Mouse (Mus musculus) midbrain, postnatal 0 days (tissue): ENCODE results near the gene Pitx3. TPM values are rescaled to one million over a fixed set of nuclear protein-coding genes. Genes with fewer than 3 reads are reported as not detected.

Experiments
- ATAC-seq: fragments of 200-750 bp; cut with Nextera tagmentation; 2 replicates; pipeline ENCODE4 v1.8.0; 2017; ENCODE audit warnings: moderate number of reproducible peaks, mild to moderate bottlenecking, moderate TSS enrichment, moderate library complexity; ENCODE audit not compliant: low FRiP score
- DNase-seq: peaks from one replicate; pipeline ENCODE4 v3.0.0-alpha.2; 2015; ENCODE audit warnings: low spot score
- H3K27ac ChIP-seq: fragments of 300-500 bp; sonication (generic); 2 replicates; pipeline ENCODE4 v1.5.1; 2014; ENCODE audit warnings: low read depth, mild to moderate bottlenecking, low read length, mixed read lengths
- H3K27me3 ChIP-seq: fragments of 300-500 bp; sonication (generic); 2 replicates; pipeline ENCODE4 v1.6.1; 2014; ENCODE audit warnings: low read length, control low read depth, mixed read lengths; ENCODE audit not compliant: insufficient read depth
- H3K36me3 ChIP-seq: fragments of 300-500 bp; sonication (generic); 2 replicates; pipeline ENCODE4 v1.6.1; 2014; ENCODE audit warnings: low read length, control low read depth, mixed read lengths; ENCODE audit not compliant: insufficient read depth
- H3K4me1 ChIP-seq: fragments of 300-500 bp; sonication (generic); 2 replicates; pipeline ENCODE4 v1.6.1; 2014; ENCODE audit warnings: mild to moderate bottlenecking, control low read depth, antibody characterized with exemption, low read length, mixed read lengths; ENCODE audit not compliant: insufficient read depth
- H3K4me2 ChIP-seq: fragments of 300-500 bp; sonication (generic); 2 replicates; pipeline ENCODE4 v1.6.1; 2014; ENCODE audit warnings: low read depth, mild to moderate bottlenecking, low read length, mixed read lengths; ENCODE audit not compliant: poor library complexity, severe bottlenecking
- H3K4me3 ChIP-seq: fragments of 300-500 bp; sonication (generic); 2 replicates; pipeline ENCODE4 v1.5.1; 2014; ENCODE audit warnings: low read depth, mild to moderate bottlenecking, low read length, moderate library complexity
- H3K9ac ChIP-seq: fragments of 300-500 bp; sonication (generic); replicated peaks from 2 replicates; pipeline ENCODE4 v1.6.1; 2014; ENCODE audit warnings: mild to moderate bottlenecking, low read length, moderate library complexity, mixed read lengths; ENCODE audit not compliant: poor library complexity, severe bottlenecking
- H3K9me3 ChIP-seq: fragments of 300-500 bp; sonication (generic); 2 replicates; pipeline ENCODE4 v1.6.1; 2016; ENCODE audit warnings: low read length, control low read depth
- CTCF ChIP-seq: IDR thresholded peaks from 2 replicates; pipeline ENCODE4 v1.5.1; 2016; ENCODE audit warnings: antibody characterized with exemption, mild to moderate bottlenecking
- WGBS: fragments of 180-500 bp; shearing (Covaris S2); extraction: QIAGEN DNeasy Blood & Tissue Kit; methylation state at CpG from one replicate; pipeline ENCODE4 v1.1.7; 2014; 5-methylcytosine and 5-hydroxymethylcytosine counted together
- polyA plus RNA-seq: library from polyadenylated mRNA; unstranded; fragments of >200 nt; fragmentation: Nextera tagmentation; extraction: Ambion mirVana; gene quantifications from 2 replicates; pipeline ENCODE4 v1.2.1, GENCODE M21; 2015
- total RNA-seq: library from RNA; depleted of rRNA; stranded (reverse); fragments of >200 nt; gene quantifications from 2 replicates; pipeline ENCODE4 v1.2.3, GENCODE M21; 2014; rRNA removed

Gene Pitx3
- total and polyA plus RNA-seq, 2 experiments from 2014 or later: 2.7 to 3.1 TPM

DNA sequence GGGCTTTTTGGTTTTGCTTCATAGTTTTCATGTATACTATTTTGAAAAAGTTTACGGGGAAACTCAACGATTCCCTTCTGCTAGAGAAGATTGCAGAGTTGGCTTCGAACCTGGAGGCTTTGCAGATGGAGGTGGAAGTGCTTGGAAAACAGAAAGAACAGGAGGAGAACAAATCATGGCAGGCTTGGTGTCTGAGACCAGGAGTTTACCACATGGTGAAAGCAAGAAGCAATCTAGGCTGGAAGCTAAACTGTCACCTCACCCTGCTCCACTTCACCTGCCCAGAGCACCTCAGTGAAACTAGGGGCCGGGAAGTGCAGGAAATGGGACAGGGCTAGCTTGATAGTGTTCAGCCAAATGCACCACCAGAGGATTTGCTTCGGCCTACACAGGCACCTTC, 51.7 kb downstream of the Pitx3 start:
- H3K27ac ChIP-seq: no peak overlapping the region
- H3K4me3 ChIP-seq: no peak overlapping the region
- no peak overlapping the region for H3K4me2 ChIP-seq
- no peak for ATAC-seq
- no peak overlapping the region for H3K9ac ChIP-seq
- DNase-seq: no peak
- H3K9me3 ChIP-seq: no peaks in the 10 kb centered on the region
- no peaks in the 10 kb centered on the region for H3K36me3 ChIP-seq
- TF ChIP-seq CTCF: no peak
- WGBS: 87% methylated on average over 5 of the region's 5 CpGs
- no peaks in the 10 kb centered on the region for H3K4me1 ChIP-seq
- no peaks in the 10 kb centered on the region for H3K27me3 ChIP-seq

DNA sequence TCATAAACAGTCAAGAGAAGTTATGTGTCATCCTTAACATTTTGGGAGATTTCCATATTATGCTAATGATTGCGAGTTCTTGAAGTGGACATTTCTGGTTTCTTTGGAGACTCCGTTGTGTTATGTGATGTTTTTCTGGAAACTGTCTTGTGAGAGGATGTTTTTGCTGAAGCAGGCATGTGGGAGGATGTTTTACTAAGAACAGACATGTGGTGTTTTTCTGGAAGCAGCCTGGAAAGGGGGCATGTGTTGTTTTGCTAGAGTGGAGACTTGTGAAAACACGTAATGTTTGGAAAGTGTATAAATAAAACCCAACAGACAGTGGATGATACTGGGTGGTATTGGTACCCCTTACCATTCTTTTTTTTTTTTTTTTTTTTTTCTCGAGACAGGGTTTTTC, 52.8 kb downstream of the Pitx3 start:
- Histone ChIP-seq H3K4me1 (no peaks in the 10 kb centered on the region), H3K4me3 (no peak overlapping the region), H3K4me2 (no peak overlapping the region), H3K9ac (no peak overlapping the region), H3K27ac (no peak overlapping the region), H3K36me3 (no peaks in the 10 kb centered on the region), H3K9me3 (no peaks in the 10 kb centered on the region), H3K27me3 (no peaks in the 10 kb centered on the region)
- TF ChIP-seq CTCF: no peak
- DNase-seq: no peak
- WGBS: 93% methylated on average over 3 of the region's 4 CpGs
- ATAC-seq: no peak

DNA sequence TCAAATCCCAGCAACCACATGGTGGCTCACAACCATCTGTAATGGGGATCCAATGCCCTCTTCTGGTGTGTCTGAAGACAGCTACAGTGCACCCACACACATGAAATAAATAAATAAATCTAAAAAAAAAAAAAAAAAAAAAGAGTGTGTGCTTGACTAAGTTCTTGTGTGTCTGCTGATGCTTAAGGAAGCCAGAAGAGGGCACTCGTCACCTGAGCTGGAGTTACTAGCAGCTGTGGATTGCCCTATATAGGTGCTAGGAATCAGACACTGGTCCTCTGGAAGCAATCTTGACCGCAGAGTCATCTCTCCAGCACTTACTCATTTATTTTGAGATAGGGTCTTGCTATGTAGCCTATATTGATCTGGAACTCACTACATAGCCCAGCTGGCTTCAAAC, 54.0 kb downstream of the Pitx3 start:
- H3K4me1 ChIP-seq: no peaks in the 10 kb centered on the region
- 93% methylated on average over 2 of the region's 2 CpGs for WGBS
- no peak for ATAC-seq

DNA sequence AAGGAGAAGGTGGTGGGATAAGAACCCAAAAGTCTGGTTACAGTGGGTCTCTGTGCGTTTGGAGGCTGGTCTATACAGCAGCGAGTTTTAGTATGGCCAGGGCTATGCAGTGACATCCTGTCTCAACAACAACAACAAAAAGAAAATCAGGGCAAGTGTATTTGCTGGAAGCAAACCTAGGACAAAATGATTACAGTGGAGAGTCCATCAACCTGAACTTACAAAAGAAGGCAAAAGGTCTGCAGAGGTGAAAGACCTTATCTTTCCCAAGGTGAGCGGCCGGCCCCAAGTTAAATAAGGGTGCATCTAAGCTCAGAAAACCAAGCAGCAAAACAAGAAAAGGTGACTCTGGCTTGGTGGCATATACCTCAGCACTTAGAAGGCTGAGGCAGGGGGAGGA, 56.5 kb downstream of the Pitx3 start:
- Histone ChIP-seq H3K4me1 (no peaks in the 10 kb centered on the region), H3K27me3 (no peaks in the 10 kb centered on the region), H3K36me3 (no peaks in the 10 kb centered on the region), H3K9ac (no peak overlapping the region), H3K4me3 (no peak overlapping the region), H3K4me2 (no peak overlapping the region), H3K9me3 (no peaks in the 10 kb centered on the region), H3K27ac (no peak overlapping the region)
- TF ChIP-seq CTCF: no peak
- no peak for ATAC-seq
- 90% methylated on average over 4 of the region's 4 CpGs for WGBS
- DNase-seq: no peak

More for the DNA sequence above, 54.0 kb downstream of the Pitx3 start:
- H3K27me3 ChIP-seq: no peaks in the 10 kb centered on the region
- no peak for DNase-seq
- no peaks in the 10 kb centered on the region for H3K36me3 ChIP-seq
- no peak for TF ChIP-seq CTCF
- H3K9me3 ChIP-seq: no peaks in the 10 kb centered on the region
- H3K27ac ChIP-seq: no peak overlapping the region
- H3K9ac ChIP-seq: no peak overlapping the region
- no peak overlapping the region for H3K4me2 ChIP-seq
- no peak overlapping the region for H3K4me3 ChIP-seq

DNA sequence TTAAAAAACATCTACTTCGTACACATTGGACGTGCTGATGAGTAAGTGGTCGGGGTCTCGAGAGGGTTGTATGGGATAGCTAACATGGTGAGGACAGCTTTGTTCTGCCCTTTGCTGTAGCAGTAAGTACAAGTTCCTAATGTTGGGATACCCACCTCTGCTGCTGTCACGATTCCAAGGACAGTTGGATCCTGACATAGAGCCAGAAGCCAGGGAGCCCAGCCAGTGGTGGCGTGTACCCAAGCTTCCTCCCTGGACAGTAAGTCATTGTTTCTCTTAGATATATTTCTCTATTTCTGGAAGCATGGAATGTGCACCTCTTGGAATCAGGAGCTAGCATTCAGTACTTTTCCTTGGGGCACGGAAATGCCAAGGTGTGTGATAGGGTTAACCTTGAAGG, 60.3 kb downstream of the Pitx3 start:
- Histone ChIP-seq H3K36me3 (peaks cover 26% of the 10 kb centered on the region), H3K9me3 (no peaks in the 10 kb centered on the region), H3K4me3 (no peak overlapping the region), H3K27me3 (no peaks in the 10 kb centered on the region), H3K9ac (no peak overlapping the region), H3K27ac (no peak overlapping the region), H3K4me1 (no peaks in the 10 kb centered on the region), H3K4me2 (no peak overlapping the region)
- ATAC-seq: no peak
- no peak for TF ChIP-seq CTCF
- WGBS: 82% methylated on average over 7 of the region's 7 CpGs
- no peak for DNase-seq

DNA sequence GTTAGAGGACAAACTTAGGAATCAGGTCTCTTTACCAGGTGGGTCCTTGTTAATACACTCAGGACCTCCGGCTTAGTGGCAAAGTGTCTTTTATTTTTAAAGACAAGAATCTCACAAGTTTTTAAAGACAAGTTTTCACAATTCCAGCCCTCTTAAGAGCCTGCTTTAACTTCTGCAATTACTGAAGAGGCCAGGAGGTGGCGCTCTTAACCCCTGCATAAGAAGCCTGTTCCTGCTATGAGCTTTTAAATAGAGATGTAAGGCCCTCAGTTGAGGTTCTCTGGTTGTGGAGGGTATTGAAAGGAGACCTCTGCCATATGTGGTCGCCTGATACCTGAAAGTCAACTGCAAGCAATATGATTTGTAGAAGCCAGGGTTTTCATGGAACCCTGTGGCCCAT, 61.8 kb downstream of the Pitx3 start:
- no peak overlapping the region for H3K4me3 ChIP-seq
- no peaks in the 10 kb centered on the region for H3K27me3 ChIP-seq
- DNase-seq (peak; percentile 83), ATAC-seq (no peak)
- H3K9me3 ChIP-seq: no peaks in the 10 kb centered on the region
- no peak overlapping the region for H3K4me2 ChIP-seq
- 59% methylated on average over 3 of the region's 3 CpGs for WGBS
- peak; percentile 85 for TF ChIP-seq CTCF
- peaks cover 40% of the 10 kb centered on the region for H3K36me3 ChIP-seq
- no peaks in the 10 kb centered on the region for H3K4me1 ChIP-seq
- no peak overlapping the region for H3K27ac ChIP-seq
- H3K9ac ChIP-seq: no peak overlapping the region

Other genes with a start within 250 kb of the Pitx3 start
- gene Armh3, start 149.8 kb downstream of the Pitx3 start, total RNA-seq: 17.4 and 18.9 TPM in 2 replicates
- 18.1 and 20.1 TPM in 2 replicates for gene Armh3, start 149.8 kb downstream of the Pitx3 start, polyA plus RNA-seq
- 8.9 and 9.4 TPM in 2 replicates for gene Hps6, start 144.8 kb downstream of the Pitx3 start, total RNA-seq
- 3.9 and 4.6 TPM in 2 replicates for gene Hps6, start 144.8 kb downstream of the Pitx3 start, polyA plus RNA-seq
- gene Pprc1, start 103.4 kb downstream of the Pitx3 start, total RNA-seq: 9.9 and 10.4 TPM in 2 replicates
- gene Pprc1, start 103.4 kb downstream of the Pitx3 start, polyA plus RNA-seq: 8.8 and 9.8 TPM in 2 replicates
- gene Ldb1, start 103.1 kb downstream of the Pitx3 start, total RNA-seq: 121 and 139 TPM in 2 replicates
- 83.7 and 84.5 TPM in 2 replicates for gene Ldb1, start 103.1 kb downstream of the Pitx3 start, polyA plus RNA-seq
- 26.0 and 35.5 TPM in 2 replicates for gene Nolc1, start 72.5 kb downstream of the Pitx3 start, total RNA-seq
- gene Nolc1, start 72.5 kb downstream of the Pitx3 start, polyA plus RNA-seq: 55.7 and 63.5 TPM in 2 replicates
- 0.05 TPM in 1 of 2 replicates, not detected in the other for gene Elovl3, start 16.4 kb downstream of the Pitx3 start, total RNA-seq
- 0.21 and 0.32 TPM in 2 replicates for gene Elovl3, start 16.4 kb downstream of the Pitx3 start, polyA plus RNA-seq
- 59.8 and 60.9 TPM in 2 replicates for gene Gbf1, start 4.2 kb upstream of the Pitx3 start, total RNA-seq
- gene Gbf1, start 4.2 kb upstream of the Pitx3 start, polyA plus RNA-seq: 42.8 and 51.6 TPM in 2 replicates
- gene Nfkb2, start 156.0 kb upstream of the Pitx3 start, total RNA-seq: 3.1 and 4.5 TPM in 2 replicates
- gene Nfkb2, start 156.0 kb upstream of the Pitx3 start, polyA plus RNA-seq: 2.3 and 2.4 TPM in 2 replicates
- 471 and 481 TPM in 2 replicates for gene Psd, start 178.8 kb upstream of the Pitx3 start, total RNA-seq
- gene Psd, start 178.8 kb upstream of the Pitx3 start, polyA plus RNA-seq: 179 and 185 TPM in 2 replicates
- 48.3 and 57.8 TPM in 2 replicates for gene Fbxl15, start 179.9 kb upstream of the Pitx3 start, total RNA-seq
- 55.2 and 56.8 TPM in 2 replicates for gene Fbxl15, start 179.9 kb upstream of the Pitx3 start, polyA plus RNA-seq
- 157 and 177 TPM in 2 replicates for gene Cuedc2, start 190.4 kb upstream of the Pitx3 start, total RNA-seq
- 314 and 337 TPM in 2 replicates for gene Cuedc2, start 190.4 kb upstream of the Pitx3 start, polyA plus RNA-seq
- gene Mfsd13a, start 192.8 kb upstream of the Pitx3 start, total RNA-seq: 7.2 and 19.2 TPM in 2 replicates
- gene Mfsd13a, start 192.8 kb upstream of the Pitx3 start, polyA plus RNA-seq: 10.6 and 11.4 TPM in 2 replicates
- gene 2310034G01Rik, start 202.0 kb upstream of the Pitx3 start, total RNA-seq: 2.0 and 3.8 TPM in 2 replicates
- 2.0 and 2.2 TPM in 2 replicates for gene 2310034G01Rik, start 202.0 kb upstream of the Pitx3 start, polyA plus RNA-seq
- 356 and 359 TPM in 2 replicates for gene Actr1a, start 247.4 kb upstream of the Pitx3 start, total RNA-seq
- gene Actr1a, start 247.4 kb upstream of the Pitx3 start, polyA plus RNA-seq: 327 and 343 TPM in 2 replicates
- gene Sufu, start 248.6 kb upstream of the Pitx3 start, total RNA-seq: 11.5 and 14.4 TPM in 2 replicates
- gene Sufu, start 248.6 kb upstream of the Pitx3 start, polyA plus RNA-seq: 13.2 and 14.5 TPM in 2 replicates